9 mouse cellular contexts compared by ENCODE assay signal in genomic region chr14:122064519-122064918, GRCm38 (mm10). TPM values are rescaled to one million over a fixed set of nuclear protein-coding genes. Genes with fewer than 3 reads are reported as not detected.
DNase-seq lines count a peak whose midpoint lies in the region; ATAC-seq lines count a peak whose summit lies in the region.
"Had no signal": no experiment of that assay in that cellular context is flagged by ENCODE, and none has a peak within 500 bp of the region (broad histone marks: within the 10 kb centered on the region; RNA-seq: fewer than 3 reads in every experiment).

No protein-coding gene starts in this region.

- no peaks in the 10 kb centered on the region for H3K4me1 ChIP-seq in midbrain, embryonic 14.5 days (ENCODE audit: control insufficient read depth, insufficient read depth, low read length)
- no peaks in the 10 kb centered on the region for H3K4me1 ChIP-seq in midbrain, embryonic 13.5 days (replicated peaks)
- no peaks in the 10 kb centered on the region for H3K4me1 ChIP-seq in forebrain, embryonic 14.5 days (ENCODE audit: control insufficient read depth, insufficient read depth, low read length)
- peaks cover 8% of the 10 kb centered on the region; the same call in 1 of the 2 replicates for H3K4me1 ChIP-seq in liver, embryonic 11.5 days (replicated peaks; ENCODE audit: control insufficient read depth, insufficient read depth, low read length)

- peak; percentile 73 for DNase-seq in midbrain, embryonic 14.5 days
- peak; percentile 60 for DNase-seq in c-Kit-positive CD71-negative TER-119-negative erythroid progenitor cells, embryonic 14.5 days (ENCODE audit: low read depth)
- DNase-seq in forebrain, embryonic 14.5 days (ENCODE audit: low spot score): peak; percentile 61
- DNase-seq in liver, embryonic 11.5 days (ENCODE audit: low spot score): peak; percentile 53
- DNase-seq in retina, postnatal 7 days (ENCODE audit: low read depth, low spot score): peak; percentile 46
- DNase-seq in urinary bladder, adult 18-20 months (ENCODE audit: low spot score in 2 of 2): peak; percentile 9 to 64

- no peak overlapping the region for H3K4me2 ChIP-seq in midbrain, embryonic 14.5 days (ENCODE audit: low read length)
- H3K4me2 ChIP-seq in midbrain, embryonic 13.5 days (replicated peaks): no peak overlapping the region
- H3K4me2 ChIP-seq in forebrain, embryonic 14.5 days (ENCODE audit: low read length): no peak overlapping the region
- no peak overlapping the region for H3K4me2 ChIP-seq in liver, embryonic 11.5 days

- no peak overlapping the region for H3K9ac ChIP-seq in midbrain, embryonic 14.5 days (replicated peaks; ENCODE audit: low read length)
- no peak overlapping the region for H3K9ac ChIP-seq in midbrain, embryonic 13.5 days (replicated peaks)
- no peak overlapping the region for H3K9ac ChIP-seq in forebrain, embryonic 14.5 days (ENCODE audit: low read length)
- H3K9ac ChIP-seq in liver, embryonic 11.5 days (ENCODE audit: low read depth, low read length): no peak overlapping the region

- no peaks in the 10 kb centered on the region for H3K36me3 ChIP-seq in midbrain, embryonic 14.5 days (ENCODE audit: control insufficient read depth, insufficient read depth, low read length)
- no peaks in the 10 kb centered on the region for H3K36me3 ChIP-seq in midbrain, embryonic 13.5 days
- H3K36me3 ChIP-seq in forebrain, embryonic 14.5 days (ENCODE audit: control insufficient read depth, insufficient read depth, low read length): no peaks in the 10 kb centered on the region
- no peaks in the 10 kb centered on the region for H3K36me3 ChIP-seq in liver, embryonic 11.5 days (ENCODE audit: control insufficient read depth, insufficient read depth, low read length)

- no peak for ATAC-seq in midbrain, embryonic 14.5 days (ENCODE audit: low FRiP score, low TSS enrichment)
- ATAC-seq in midbrain, embryonic 13.5 days: no peak
- no peak for ATAC-seq in forebrain, embryonic 14.5 days
- ATAC-seq in inflammation-experienced regulatory T-cells, adult 6 months: peak; percentile 34
- ATAC-seq in liver, embryonic 11.5 days (replicated peaks; ENCODE audit: low FRiP score): 0 out of 2 replicates have a peak, but pooled peaks have one; percentile 26

- H3K9me3 ChIP-seq in midbrain, embryonic 14.5 days (ENCODE audit: control insufficient read depth, low read length): no peaks in the 10 kb centered on the region
- H3K9me3 ChIP-seq in midbrain, embryonic 13.5 days: no peaks in the 10 kb centered on the region
- H3K9me3 ChIP-seq in forebrain, embryonic 14.5 days (replicated peaks; ENCODE audit: control insufficient read depth, low read length): no peaks in the 10 kb centered on the region
- no peaks in the 10 kb centered on the region for H3K9me3 ChIP-seq in liver, embryonic 11.5 days (ENCODE audit: control insufficient read depth, low read length)

- WGBS in midbrain, embryonic 14.5 days: 6% methylated on average over 2 of the region's 2 CpGs
- 10% methylated on average over 2 of the region's 2 CpGs for WGBS in midbrain, embryonic 13.5 days
- WGBS in forebrain, embryonic 14.5 days: 5% methylated on average over 2 of the region's 2 CpGs
- WGBS in liver, embryonic 11.5 days: 6% methylated on average over 2 of the region's 2 CpGs

- H3K27me3 ChIP-seq in midbrain, embryonic 14.5 days (ENCODE audit: control insufficient read depth, insufficient read depth, low read length): no peaks in the 10 kb centered on the region
- H3K27me3 ChIP-seq in midbrain, embryonic 13.5 days: no peaks in the 10 kb centered on the region
- H3K27me3 ChIP-seq in forebrain, embryonic 14.5 days (replicated peaks; ENCODE audit: control insufficient read depth, insufficient read depth, low read length): no peaks in the 10 kb centered on the region
- no peaks in the 10 kb centered on the region for H3K27me3 ChIP-seq in liver, embryonic 11.5 days (replicated peaks; ENCODE audit: control insufficient read depth, insufficient read depth, low read length)

- H3K27ac ChIP-seq in midbrain, embryonic 14.5 days (replicated peaks; ENCODE audit: low read depth, low read length): no peak overlapping the region
- H3K27ac ChIP-seq in midbrain, embryonic 13.5 days: no peak overlapping the region
- H3K27ac ChIP-seq in forebrain, embryonic 14.5 days (ENCODE audit: low read depth, low read length): no peak overlapping the region
- no peak overlapping the region for H3K27ac ChIP-seq in liver, embryonic 11.5 days (ENCODE audit: low read depth, low read length)

- no peak overlapping the region for H3K4me3 ChIP-seq in midbrain, embryonic 14.5 days (replicated peaks; ENCODE audit: low read depth, low read length)
- H3K4me3 ChIP-seq in midbrain, embryonic 13.5 days (replicated peaks): no peak overlapping the region
- H3K4me3 ChIP-seq in forebrain, embryonic 14.5 days (ENCODE audit: low read depth, low read length): no peak overlapping the region
- H3K4me3 ChIP-seq in liver, embryonic 11.5 days (ENCODE audit: low read depth, low read length): no peak overlapping the region

RNA-seq across cellular contexts. Expression of gene Timm8a2, which starts 30.0 kb away (rescaled TPM):
- polyA plus RNA-seq in midbrain, embryonic 14.5 days (2014; fragmentation: Nextera tagmentation; extraction: Ambion mirVana): not detected in 2 replicates
- not detected in 2 replicates for polyA plus RNA-seq in midbrain, embryonic 13.5 days (2015; fragmentation: Nextera tagmentation; extraction: Ambion mirVana)
- polyA plus RNA-seq in forebrain, embryonic 14.5 days (2014; fragmentation: Nextera tagmentation; extraction: Ambion mirVana): not detected in 2 replicates
- not detected for polyA plus RNA-seq in inflammation-experienced regulatory T-cells, adult 6 months (2017; shearing (Covaris generic))
- polyA plus RNA-seq in liver, embryonic 11.5 days (2014; fragmentation: Nextera tagmentation; extraction: Ambion mirVana): not detected in 2 replicates
- polyA plus RNA-seq: frontal cortex, adult 2 months had no signal

RNA-seq across cellular contexts. Expression of gene Tm9sf2, which starts 42.3 kb away (rescaled TPM):
- polyA plus RNA-seq in midbrain, embryonic 14.5 days (2014; fragmentation: Nextera tagmentation; extraction: Ambion mirVana): 86.9 and 124 TPM in 2 replicates
- 105 and 111 TPM in 2 replicates for polyA plus RNA-seq in midbrain, embryonic 13.5 days (2015; fragmentation: Nextera tagmentation; extraction: Ambion mirVana)
- polyA plus RNA-seq in forebrain, embryonic 14.5 days (2014; fragmentation: Nextera tagmentation; extraction: Ambion mirVana): 110 and 122 TPM in 2 replicates
- 10 to 100 TPM; 59.0 to 98.1 (median 74.1) TPM for polyA plus RNA-seq in inflammation-experienced regulatory T-cells, adult 6 months (2017; shearing (Covaris generic))
- polyA plus RNA-seq in liver, embryonic 11.5 days (2014; fragmentation: Nextera tagmentation; extraction: Ambion mirVana): 120 and 138 TPM in 2 replicates

Comparison
In these comparisons a context has a peak if more than half of its experiments do, and no peak if none do; other contexts are left out.
1. ATAC-seq: peak in inflammation-experienced regulatory T-cells, adult 6 months (single experiment) and liver, embryonic 11.5 days (single experiment); none in midbrain, embryonic 14.5 days (single experiment), midbrain, embryonic 13.5 days (single experiment) and forebrain, embryonic 14.5 days (single experiment).
2. Peak in every context shown above with its lines, with median percentiles within 50 percentile points of each other: DNase-seq.